Mouse (Mus musculus) left cerebral cortex, postnatal 4 days (tissue): ENCODE results near the gene Erc1. TPM values are rescaled to one million over a fixed set of nuclear protein-coding genes. Genes with fewer than 3 reads are reported as not detected.
A peak's percentile ranks its signal among the peaks of the same experiment; 100 is the strongest.
"Not testable (repeated sequence)": the region's sequence is repeated elsewhere in the genome, so short reads cannot be mapped to it uniquely, and the experiment has no call there.

ENCODE experiments used
- DNase-seq: peaks from one replicate; pipeline ENCODE4 v3.0.0-alpha.2; 2022
- intact Hi-C: fragments of 180-260 bp; cut with DNase I; formaldehyde crosslinking; loops from one replicate; pipeline ENCODE4 v1.15.1; 2025
- total RNA-seq, 2 experiments: library from RNA; stranded (reverse); gene quantifications; 2 replicates each; pipeline ENCODE4 v1.2.3; 2021

Gene Erc1
- total RNA-seq, 2 experiments from 2014 or later, result 135 TPM

- no peak for DNase-seq
- intact Hi-C loops, result no loop called here
Observed at GRCm38 (mm10) chr6:119713961-119714360, 134.0 kb downstream of the Erc1 start.

GRCm38 (mm10) chr6:119712486-119712885 is 135.5 kb downstream of the Erc1 start:
- no peak for DNase-seq
- intact Hi-C loops, result no loop called here

GRCm38 (mm10) chr6:119711649-119712305 is 136.2 kb downstream of the Erc1 start:
- DNase-seq, result no peak
- intact Hi-C loops, result no loop called here

GRCm38 (mm10) chr6:119709552-119709951 is 138.4 kb downstream of the Erc1 start:
- intact Hi-C loops, result no loop called here
- DNase-seq, result peak; percentile 3

GRCm38 (mm10) chr6:119707911-119708310 is 140.1 kb downstream of the Erc1 start:
- intact Hi-C loops, result no loop called here
- DNase-seq, result no peak

GRCm38 (mm10) chr6:119704899-119705298 is 143.1 kb downstream of the Erc1 start:
- intact Hi-C loops, result no loop called here
- no peak for DNase-seq

GRCm38 (mm10) chr6:119692754-119693153 is 155.2 kb downstream of the Erc1 start:
- no peak for DNase-seq
- intact Hi-C loops, result no loop called here

- intact Hi-C loops, result no loop called here
- DNase-seq, result no peak
Observed at GRCm38 (mm10) chr6:119686470-119686869, 161.5 kb downstream of the Erc1 start.

- intact Hi-C loops, result no loop called here
- DNase-seq, result no peak
Observed at GRCm38 (mm10) chr6:119680746-119681145, 167.2 kb downstream of the Erc1 start.

- DNase-seq, result no peak
- intact Hi-C loops, result no loop called here
Observed at GRCm38 (mm10) chr6:119674811-119675209, 173.2 kb downstream of the Erc1 start.

- DNase-seq, result peak; percentile 8
- intact Hi-C loops, result no loop called here
Observed at GRCm38 (mm10) chr6:119674201-119674810, 173.7 kb downstream of the Erc1 start.

- no peak for DNase-seq
- intact Hi-C loops, result no loop called here
Observed at GRCm38 (mm10) chr6:119669746-119670145, 178.2 kb downstream of the Erc1 start.

- intact Hi-C loops, result no loop called here
- DNase-seq, result no peak
Observed at GRCm38 (mm10) chr6:119662936-119663335, 185.0 kb downstream of the Erc1 start.

- peak; percentile 6 for DNase-seq
- intact Hi-C loops, result no loop called here
Observed at GRCm38 (mm10) chr6:119661081-119661493, 186.9 kb downstream of the Erc1 start.

- no peak for DNase-seq
- intact Hi-C loops, result no loop called here
Observed at GRCm38 (mm10) chr6:119658441-119658840, 189.5 kb downstream of the Erc1 start.

GRCm38 (mm10) chr6:119657418-119658178 is 190.4 kb downstream of the Erc1 start:
- DNase-seq, result no peak
- intact Hi-C loops, result no loop called here

GRCm38 (mm10) chr6:119654777-119655176 is 193.2 kb downstream of the Erc1 start:
- DNase-seq, intact Hi-C loops: not testable (repeated sequence)

- intact Hi-C loops, result no loop called here
- no peak for DNase-seq
Observed at GRCm38 (mm10) chr6:119643880-119644460, 204.0 kb downstream of the Erc1 start.

- DNase-seq, result no peak
Observed at GRCm38 (mm10) chr6:119643178-119643728, 204.7 kb downstream of the Erc1 start.

GRCm38 (mm10) chr6:119642718-119643117 is 205.2 kb downstream of the Erc1 start:
- intact Hi-C loops, result no loop called here

More at GRCm38 (mm10) chr6:119643178-119643728, 204.7 kb downstream of the Erc1 start:
- intact Hi-C loops, result no loop called here

GRCm38 (mm10) chr6:119635629-119636028 is 212.3 kb downstream of the Erc1 start:
- intact Hi-C loops, result no loop called here
- DNase-seq, result no peak

More at GRCm38 (mm10) chr6:119642718-119643117, 205.2 kb downstream of the Erc1 start:
- DNase-seq, result no peak
